Mouse (Mus musculus): ENCODE data around the gene Senp3. TPM values are rescaled to one million over a fixed set of nuclear protein-coding genes. Genes with fewer than 3 reads are reported as not detected.
"Not testable (repeated sequence)": the region's sequence is repeated elsewhere in the genome, so short reads cannot be mapped to it uniquely, and the experiment has no call there.

Gene Senp3
- polyA plus RNA-seq (2016; fragmentation: Nextera tagmentation; extraction: Ambion mirVana), result 74.3 and 83.0 TPM in 2 replicates

DNA sequence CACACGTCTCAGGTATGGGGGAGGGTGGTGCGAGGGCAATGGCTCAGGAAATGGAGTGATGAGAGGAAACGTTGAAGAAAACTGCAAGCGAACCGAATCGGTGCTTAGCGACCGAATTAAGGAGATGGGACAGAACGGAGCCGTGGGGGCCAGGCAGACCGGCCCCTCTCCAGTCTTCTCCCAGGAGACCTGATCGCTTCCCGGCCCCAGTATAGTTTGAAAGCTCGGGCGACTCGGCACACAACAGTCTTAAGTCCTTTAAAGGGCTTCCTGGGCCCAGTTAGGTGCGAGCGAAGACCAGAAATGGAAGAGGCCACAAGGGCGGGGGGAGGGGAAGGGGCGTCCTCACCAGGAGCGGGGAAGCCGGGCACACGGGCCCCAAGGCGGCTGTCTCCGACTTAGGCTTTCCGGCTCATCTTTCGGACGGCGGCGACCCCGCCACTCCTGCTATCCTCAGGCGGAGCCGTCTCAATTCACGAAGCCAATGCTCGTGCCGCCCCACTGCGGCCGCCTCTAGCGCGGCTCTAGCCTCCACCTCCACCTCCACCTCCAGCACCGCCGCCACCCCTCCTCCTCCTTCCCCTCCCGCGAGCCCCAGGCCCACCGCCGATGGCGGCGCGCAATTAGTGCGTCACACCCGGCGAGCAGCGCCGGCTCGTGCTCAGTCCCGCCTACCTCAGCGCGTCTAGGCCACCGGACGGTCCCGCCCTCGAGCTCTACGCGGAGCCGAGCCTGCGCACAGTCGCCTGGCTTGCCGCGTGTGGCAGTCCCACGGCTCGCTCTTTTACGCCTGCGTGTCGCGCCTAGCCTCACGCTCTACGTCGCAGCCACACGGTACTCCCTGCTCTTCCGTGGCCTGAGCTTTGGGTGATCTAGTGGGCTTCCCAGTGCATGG, at the start of gene Senp3:
Senp3 (minus strand) TSS at position 771 of the 895 bp plus-strand sequence.
- under 1% methylated on average over 79 of the region's 80 CpGs for WGBS
- Histone ChIP-seq H3K36me3 (peaks cover 37% of the 10 kb centered on the region), H3K27ac (ENCODE audit: poor library complexity, severe bottlenecking) (peak within 1 kb of the TSS; percentile 94), H3K9me3 (replicated peaks) (no peaks in the 10 kb centered on the region), H3K4me1 (replicated peaks) (peaks cover 42% of the 10 kb centered on the region), H3K4me2 (peak within 1 kb of the TSS; percentile 91), H3K27me3 (replicated peaks) (no peaks in the 10 kb centered on the region), H3K4me3 (peak within 1 kb of the TSS; percentile 67), H3K9ac (peak within 1 kb of the TSS; percentile 88)
- peak; percentile 95 for ATAC-seq (ENCODE audit: insufficient number of reproducible peaks, low FRiP score)

DNA sequence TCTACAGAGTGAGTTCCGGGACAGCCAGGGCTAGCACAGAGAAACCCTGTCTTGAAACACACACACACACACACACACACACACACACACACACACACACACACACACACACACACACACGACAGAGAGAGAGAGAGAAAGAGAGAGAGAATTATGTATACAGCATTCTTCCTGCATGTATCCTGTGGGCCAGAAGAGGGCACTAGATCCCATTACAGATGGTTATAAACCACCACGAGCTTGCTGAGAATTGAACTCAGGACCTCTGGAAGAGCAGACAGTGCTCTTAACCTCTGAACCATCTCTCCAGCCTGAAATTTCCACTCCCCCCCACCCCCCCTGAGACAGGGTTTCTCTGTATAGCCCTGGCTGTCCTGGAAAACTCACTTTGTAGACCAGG, 49.5 kb upstream of the Senp3 start:
- H3K4me3 ChIP-seq, result not testable (repeated sequence)

DNA sequence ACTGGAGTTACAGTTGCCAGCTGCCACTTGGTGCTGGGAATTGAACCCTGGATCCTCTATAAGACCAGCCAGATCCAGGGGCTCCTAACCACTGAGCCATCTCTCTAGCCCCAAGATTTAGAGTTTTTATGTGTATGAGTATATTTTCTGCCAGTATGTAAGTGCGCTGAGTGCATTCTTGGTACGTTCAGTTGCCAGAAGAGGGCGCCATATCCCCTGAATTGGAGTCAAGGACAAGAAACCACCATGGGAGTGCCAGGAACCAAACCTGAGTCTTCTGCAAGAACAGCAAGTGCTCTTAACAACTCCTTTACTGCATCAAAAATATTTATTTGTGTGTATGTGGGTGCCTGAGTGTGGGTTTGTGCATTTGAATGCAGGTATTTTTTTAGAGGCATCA, 47.2 kb upstream of the Senp3 start:
- Histone ChIP-seq H3K27me3 (replicated peaks) (no peaks in the 10 kb centered on the region), H3K4me1 (replicated peaks) (no peaks in the 10 kb centered on the region), H3K36me3 (peaks cover 7% of the 10 kb centered on the region), H3K4me2 (no peak overlapping the region), H3K9ac (no peak overlapping the region), H3K27ac (ENCODE audit: poor library complexity, severe bottlenecking) (no peak overlapping the region), H3K4me3 (no peak overlapping the region), H3K9me3 (replicated peaks) (no peaks in the 10 kb centered on the region; the same call in 1 of the 2 replicates)
- WGBS, result 22% methylated on average over 3 of the region's 3 CpGs
- ATAC-seq (ENCODE audit: insufficient number of reproducible peaks, low FRiP score), result no peak

More for the DNA sequence above, 49.5 kb upstream of the Senp3 start:
- ATAC-seq (ENCODE audit: insufficient number of reproducible peaks, low FRiP score); H3K27me3 ChIP-seq (replicated peaks); H3K4me1 ChIP-seq (replicated peaks); H3K9ac ChIP-seq; H3K4me2 ChIP-seq; H3K27ac ChIP-seq (ENCODE audit: poor library complexity, severe bottlenecking); H3K9me3 ChIP-seq (replicated peaks): not testable (repeated sequence)
- WGBS, result 87% methylated on average over 2 of the region's 3 CpGs
- peaks cover 31% of the 10 kb centered on the region for H3K36me3 ChIP-seq

- Histone ChIP-seq H3K27me3 (replicated peaks) (no peaks in the 10 kb centered on the region), H3K9me3 (replicated peaks) (no peaks in the 10 kb centered on the region; the same call in 1 of the 2 replicates), H3K27ac (ENCODE audit: poor library complexity, severe bottlenecking) (no peak overlapping the region), H3K4me3 (no peak overlapping the region), H3K4me1 (replicated peaks) (no peaks in the 10 kb centered on the region), H3K36me3 (no peaks in the 10 kb centered on the region), H3K9ac (no peak overlapping the region), H3K4me2 (no peak overlapping the region)
- no peak for ATAC-seq (ENCODE audit: insufficient number of reproducible peaks, low FRiP score)
- 38% methylated on average over 5 of the region's 5 CpGs for WGBS
Measured at GRCm38 (mm10) chr11:69725951-69726350, 44.1 kb upstream of the Senp3 start.

DNA sequence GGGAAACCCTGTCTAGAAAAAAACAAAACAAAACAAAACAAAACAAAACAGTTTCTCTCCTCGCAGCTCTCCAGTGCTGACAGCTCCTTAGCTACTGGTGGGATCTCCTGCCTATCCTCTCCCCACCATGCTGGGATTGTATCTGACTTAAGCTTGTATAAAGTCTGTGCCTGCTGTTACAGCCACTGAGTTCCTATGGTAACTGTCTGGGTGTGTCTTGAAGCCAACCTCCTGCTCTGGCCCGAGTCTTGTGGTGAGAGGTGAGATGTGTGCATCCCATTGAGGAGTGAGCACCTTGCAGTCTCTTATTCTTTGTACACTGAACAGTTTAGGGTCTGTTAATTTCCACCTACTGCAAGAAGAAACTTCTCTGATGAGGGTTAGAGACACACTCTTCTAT, 41.2 kb upstream of the Senp3 start:
- 39% methylated on average over 2 of the region's 2 CpGs for WGBS
- H3K4me1 ChIP-seq (replicated peaks), result no peaks in the 10 kb centered on the region; the same call in 1 of the 2 replicates
- no peak overlapping the region for H3K27ac ChIP-seq (ENCODE audit: poor library complexity, severe bottlenecking)
- no peak for ATAC-seq (ENCODE audit: insufficient number of reproducible peaks, low FRiP score)
- no peaks in the 10 kb centered on the region for H3K27me3 ChIP-seq (replicated peaks)
- no peaks in the 10 kb centered on the region for H3K36me3 ChIP-seq
- H3K9me3 ChIP-seq (replicated peaks), result no peaks in the 10 kb centered on the region
- H3K4me3 ChIP-seq, result no peak overlapping the region
- no peak overlapping the region for H3K4me2 ChIP-seq
- H3K9ac ChIP-seq, result no peak overlapping the region

GRCm38 (mm10) chr11:69720852-69721251, 39.0 kb upstream of the Senp3 start:
- ATAC-seq (ENCODE audit: insufficient number of reproducible peaks, low FRiP score), result no peak

GRCm38 (mm10) chr11:69719423-69719822, 37.5 kb upstream of the Senp3 start:
- Histone ChIP-seq H3K4me2 (no peak overlapping the region), H3K9me3 (replicated peaks) (no peaks in the 10 kb centered on the region; the same call in 1 of the 2 replicates), H3K27me3 (replicated peaks) (no peaks in the 10 kb centered on the region), H3K36me3 (no peaks in the 10 kb centered on the region), H3K4me3 (no peak overlapping the region), H3K4me1 (replicated peaks) (peaks cover 14% of the 10 kb centered on the region), H3K9ac (no peak overlapping the region), H3K27ac (ENCODE audit: poor library complexity, severe bottlenecking) (no peak overlapping the region)
- ATAC-seq (ENCODE audit: insufficient number of reproducible peaks, low FRiP score), result no peak
- 68% methylated on average over 6 of the region's 6 CpGs for WGBS

More at GRCm38 (mm10) chr11:69720852-69721251, 39.0 kb upstream of the Senp3 start:
- Histone ChIP-seq H3K4me3 (no peak overlapping the region), H3K9me3 (replicated peaks) (no peaks in the 10 kb centered on the region), H3K27ac (ENCODE audit: poor library complexity, severe bottlenecking) (no peak overlapping the region), H3K4me2 (no peak overlapping the region), H3K36me3 (no peaks in the 10 kb centered on the region), H3K4me1 (replicated peaks) (peaks cover 8% of the 10 kb centered on the region), H3K9ac (no peak overlapping the region), H3K27me3 (replicated peaks) (no peaks in the 10 kb centered on the region)
- WGBS, result 83% methylated on average over 6 of the region's 6 CpGs

- peak overlapping the region; percentile 55 for H3K4me2 ChIP-seq
- WGBS, result 30% methylated on average over 15 of the region's 15 CpGs
Measured at GRCm38 (mm10) chr11:69718661-69719060, 36.8 kb upstream of the Senp3 start.

GRCm38 (mm10) chr11:69716953-69717352, 35.1 kb upstream of the Senp3 start:
- Histone ChIP-seq H3K4me1 (replicated peaks) (peaks cover 14% of the 10 kb centered on the region), H3K27ac (ENCODE audit: poor library complexity, severe bottlenecking) (no peak overlapping the region), H3K36me3 (no peaks in the 10 kb centered on the region), H3K9me3 (replicated peaks) (no peaks in the 10 kb centered on the region; the same call in 1 of the 2 replicates), H3K4me2 (no peak overlapping the region), H3K9ac (no peak overlapping the region), H3K27me3 (replicated peaks) (no peaks in the 10 kb centered on the region), H3K4me3 (no peak overlapping the region)
- WGBS, result 80% methylated on average over 4 of the region's 4 CpGs
- no peak for ATAC-seq (ENCODE audit: insufficient number of reproducible peaks, low FRiP score)

More at GRCm38 (mm10) chr11:69718661-69719060, 36.8 kb upstream of the Senp3 start:
- Histone ChIP-seq H3K4me3 (peak overlapping the region; percentile 14; the same call in 1 of the 2 replicates), H3K27me3 (replicated peaks) (no peaks in the 10 kb centered on the region), H3K27ac (ENCODE audit: poor library complexity, severe bottlenecking) (no peak overlapping the region), H3K36me3 (no peaks in the 10 kb centered on the region), H3K9ac (0 out of 2 replicates have a peak overlapping the region, but pooled peaks have one; percentile 13), H3K9me3 (replicated peaks) (no peaks in the 10 kb centered on the region; the same call in 1 of the 2 replicates), H3K4me1 (replicated peaks) (peaks cover 14% of the 10 kb centered on the region)
- ATAC-seq (ENCODE audit: insufficient number of reproducible peaks, low FRiP score), result no peak

DNA sequence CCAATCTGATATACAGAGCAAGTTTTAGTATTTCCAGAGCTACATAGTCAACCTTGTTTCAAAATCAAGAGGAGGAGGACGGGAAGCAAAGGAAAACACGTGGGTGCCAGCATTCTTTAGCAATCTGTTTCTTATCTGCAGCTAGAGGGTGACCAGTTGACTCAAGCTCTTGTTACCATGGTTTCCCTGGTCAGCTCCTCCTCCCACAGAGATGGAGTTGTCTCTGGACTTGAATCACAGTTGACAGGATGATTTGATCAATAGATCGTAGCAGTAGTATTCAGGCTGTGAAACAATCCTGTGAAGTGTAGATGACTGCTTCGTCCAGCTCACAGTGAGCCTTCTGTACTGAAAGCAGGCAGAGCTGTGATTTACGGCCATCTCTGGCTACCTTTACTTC, 34.0 kb upstream of the Senp3 start:
- H3K4me3 ChIP-seq, result no peak overlapping the region
- 0 out of 2 replicates have a peak overlapping the region, but pooled peaks have one; percentile 32 for H3K27ac ChIP-seq (ENCODE audit: poor library complexity, severe bottlenecking)
- WGBS, result 20% methylated on average over 5 of the region's 5 CpGs

DNA sequence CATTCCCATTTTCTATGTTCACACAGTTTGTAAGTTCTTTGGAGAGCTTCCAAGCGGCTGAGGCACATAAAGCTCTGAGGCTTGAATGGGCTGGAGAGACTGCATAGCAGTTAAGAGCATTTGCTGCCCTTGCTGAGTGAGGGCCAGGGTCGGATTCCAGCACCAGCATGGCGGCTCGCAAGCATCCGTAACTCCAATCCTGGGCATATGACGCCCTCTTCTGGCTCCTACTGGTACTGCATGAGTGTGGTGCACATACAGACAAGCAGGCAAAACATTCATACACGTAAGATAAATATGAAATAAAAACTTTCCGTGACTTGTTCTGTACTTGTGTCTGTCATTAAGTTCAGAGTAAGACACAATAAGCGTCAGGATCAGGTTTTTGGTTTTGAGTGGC, 33.6 kb upstream of the Senp3 start:
- no peaks in the 10 kb centered on the region; the same call in 1 of the 2 replicates for H3K9me3 ChIP-seq (replicated peaks)
- H3K27ac ChIP-seq (ENCODE audit: poor library complexity, severe bottlenecking), result peak overlapping the region; percentile 32; the same call in 1 of the 2 replicates
- no peak overlapping the region for H3K4me3 ChIP-seq

More for the DNA sequence above, 34.0 kb upstream of the Senp3 start:
- Histone ChIP-seq H3K4me1 (replicated peaks) (peaks cover 14% of the 10 kb centered on the region), H3K36me3 (no peaks in the 10 kb centered on the region), H3K9ac (no peak overlapping the region; the same call in 1 of the 2 replicates), H3K9me3 (replicated peaks) (no peaks in the 10 kb centered on the region; the same call in 1 of the 2 replicates), H3K4me2 (no peak overlapping the region), H3K27me3 (replicated peaks) (no peaks in the 10 kb centered on the region)
- no peak for ATAC-seq (ENCODE audit: insufficient number of reproducible peaks, low FRiP score)

More for the DNA sequence above, 33.6 kb upstream of the Senp3 start:
- Histone ChIP-seq H3K9ac (no peak overlapping the region), H3K27me3 (replicated peaks) (no peaks in the 10 kb centered on the region), H3K36me3 (no peaks in the 10 kb centered on the region), H3K4me2 (no peak overlapping the region; the same call in 1 of the 2 replicates), H3K4me1 (replicated peaks) (peaks cover 14% of the 10 kb centered on the region)
- WGBS, result 53% methylated on average over 9 of the region's 9 CpGs
- no peak for ATAC-seq (ENCODE audit: insufficient number of reproducible peaks, low FRiP score)
